Mouse (Mus musculus): ENCODE data around the gene Tbx3.

The Tbx3 gene

DNA sequence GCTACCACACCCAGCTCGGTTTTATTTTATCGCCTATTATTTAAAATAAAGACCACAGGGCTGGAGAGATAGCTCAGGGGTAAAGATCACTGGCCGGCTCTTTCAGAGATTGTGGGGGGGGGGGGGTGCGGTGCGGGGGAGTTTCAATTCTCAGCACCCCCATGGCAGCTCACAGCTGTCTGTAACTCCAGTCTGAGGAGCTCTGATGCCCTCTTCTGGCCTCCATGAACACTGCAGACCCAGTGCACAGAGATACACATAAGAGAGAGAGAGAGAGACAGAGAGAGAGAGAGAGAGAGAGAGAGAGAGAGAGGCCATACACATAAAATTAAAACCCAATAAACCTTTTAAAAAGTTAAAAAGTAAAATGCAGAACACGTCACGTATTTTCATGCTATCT, 34.4 kb downstream of the Tbx3 start:
- DNase-seq (ENCODE audit: low read depth, low spot score) = no peak

DNA sequence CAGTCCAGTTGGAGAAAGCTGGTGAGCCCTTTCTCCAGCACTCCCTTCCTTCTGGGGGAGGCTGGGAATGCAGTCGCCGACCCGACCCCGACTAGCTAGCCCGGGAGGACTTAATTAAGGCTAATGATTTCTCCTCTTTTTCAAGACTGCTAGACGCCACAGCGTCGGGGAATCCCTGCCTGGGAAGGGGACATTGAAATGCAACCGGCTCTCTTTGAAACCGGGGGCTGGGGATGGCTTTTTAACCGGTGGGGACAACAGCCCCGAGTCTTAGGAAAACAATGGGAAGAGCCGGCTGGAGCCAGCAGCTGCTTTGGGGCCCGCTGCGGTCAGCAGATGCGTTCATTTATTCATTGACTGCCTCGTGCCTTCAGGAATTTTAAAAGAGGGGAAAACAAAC, 36.0 kb downstream of the Tbx3 start:
- no peak for DNase-seq (ENCODE audit: low read depth, low spot score)

DNA sequence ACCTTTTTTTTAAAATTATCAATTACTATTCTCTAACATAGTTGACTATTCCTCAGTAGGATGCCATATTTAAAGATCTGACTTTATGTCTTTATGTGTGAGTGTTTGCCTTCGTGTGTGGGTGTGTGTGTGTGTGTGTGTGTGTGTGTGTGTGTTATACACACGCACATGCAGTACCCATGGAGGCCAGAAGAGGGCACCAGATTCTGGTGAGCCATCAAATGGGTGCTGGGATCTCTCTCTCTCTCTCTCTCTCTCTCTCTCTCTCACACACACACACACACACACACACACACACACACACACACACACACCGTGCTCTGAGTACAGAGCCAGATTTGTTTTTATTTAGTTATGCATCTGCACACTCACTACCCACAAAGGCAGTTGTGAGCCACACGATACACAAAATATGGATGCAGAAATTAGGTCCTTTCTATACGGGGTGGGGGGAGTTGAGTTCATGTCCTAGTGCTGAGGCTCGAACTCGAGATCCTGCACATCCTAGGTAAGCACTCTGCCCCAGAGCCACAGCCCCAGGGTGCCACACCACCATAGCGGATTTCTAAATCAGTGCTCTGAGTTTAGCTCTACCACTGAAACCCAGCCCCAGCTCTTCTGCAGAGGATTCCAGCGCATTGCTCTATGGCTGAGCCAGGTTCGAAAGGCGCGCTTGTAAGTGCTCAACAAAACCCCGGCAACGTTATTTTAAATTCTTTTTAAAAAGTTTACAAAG, 38.5 kb downstream of the Tbx3 start:
- no peak for DNase-seq (ENCODE audit: low read depth, low spot score)

DNA sequence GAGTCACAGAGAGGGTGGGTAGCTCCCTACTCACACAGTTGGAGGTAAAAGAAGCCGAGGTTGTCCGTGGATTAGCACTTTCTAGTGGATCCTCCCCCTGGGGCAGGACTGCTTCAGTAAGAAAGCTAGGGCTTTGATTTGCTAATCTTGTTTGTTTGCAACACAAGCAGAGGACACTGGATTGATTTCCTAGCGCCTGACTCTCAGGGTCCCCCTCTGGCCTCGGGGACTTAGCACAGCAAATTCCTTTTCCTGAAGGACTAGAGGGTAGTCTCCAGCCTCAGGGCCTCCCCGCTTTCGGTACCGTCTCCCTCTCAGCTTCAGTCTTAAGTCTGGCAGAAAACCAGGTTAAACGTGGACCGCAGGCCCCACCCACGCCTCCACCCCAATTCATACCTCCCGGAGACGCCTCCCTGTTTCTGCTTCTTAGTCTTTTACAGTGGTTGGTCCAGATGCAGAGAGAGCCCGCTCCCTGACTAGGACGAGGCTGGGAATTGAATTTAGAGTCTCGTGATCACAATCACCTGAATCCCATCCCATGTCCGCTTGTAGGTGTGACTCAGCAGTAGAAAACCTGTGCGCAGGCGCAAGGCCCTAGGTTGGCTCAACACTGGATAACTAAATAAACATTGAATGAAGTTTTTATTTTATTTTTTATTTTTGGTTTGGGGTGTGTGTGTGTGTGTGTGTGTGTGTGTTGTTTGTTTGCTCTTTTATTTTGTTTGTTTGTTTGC, 39.5 kb downstream of the Tbx3 start:
- no peak for DNase-seq (ENCODE audit: low read depth, low spot score)

- DNase-seq (ENCODE audit: low read depth, low spot score) = no peak
Measured at GRCm38 (mm10) chr5:119710756-119711155, 40.3 kb downstream of the Tbx3 start.

GRCm38 (mm10) chr5:119711626-119712025, 41.2 kb downstream of the Tbx3 start:
- DNase-seq (ENCODE audit: low read depth, low spot score) = no peak

DNA sequence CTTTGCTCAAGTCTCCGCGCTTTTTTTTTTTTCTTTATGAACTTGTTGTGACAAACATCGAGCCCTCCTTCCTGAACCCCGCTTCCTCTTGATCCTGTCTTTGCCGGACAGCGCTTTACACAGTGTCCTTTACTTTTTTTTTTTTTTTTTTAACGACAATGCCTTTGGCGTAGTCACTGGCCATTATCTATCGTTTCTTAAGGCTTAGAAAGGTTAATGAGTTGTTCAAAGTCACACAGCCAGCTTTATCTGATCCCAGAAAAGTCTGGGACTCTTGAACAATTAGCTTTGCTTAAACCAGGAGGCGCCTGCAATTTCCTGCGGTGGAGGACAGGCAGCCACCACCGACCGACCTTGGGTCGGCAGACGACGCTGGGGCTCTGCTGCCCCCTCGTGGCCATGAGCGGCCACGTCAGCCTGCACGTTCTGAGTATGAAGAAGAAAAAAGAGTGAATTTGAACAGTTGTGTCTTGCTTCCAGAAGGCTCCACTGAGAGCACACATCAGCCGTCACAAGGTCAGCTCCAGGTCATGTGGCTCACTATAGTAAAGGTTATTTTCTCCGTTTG, 42.3 kb downstream of the Tbx3 start:
- DNase-seq (ENCODE audit: low read depth, low spot score) = no peak

DNA sequence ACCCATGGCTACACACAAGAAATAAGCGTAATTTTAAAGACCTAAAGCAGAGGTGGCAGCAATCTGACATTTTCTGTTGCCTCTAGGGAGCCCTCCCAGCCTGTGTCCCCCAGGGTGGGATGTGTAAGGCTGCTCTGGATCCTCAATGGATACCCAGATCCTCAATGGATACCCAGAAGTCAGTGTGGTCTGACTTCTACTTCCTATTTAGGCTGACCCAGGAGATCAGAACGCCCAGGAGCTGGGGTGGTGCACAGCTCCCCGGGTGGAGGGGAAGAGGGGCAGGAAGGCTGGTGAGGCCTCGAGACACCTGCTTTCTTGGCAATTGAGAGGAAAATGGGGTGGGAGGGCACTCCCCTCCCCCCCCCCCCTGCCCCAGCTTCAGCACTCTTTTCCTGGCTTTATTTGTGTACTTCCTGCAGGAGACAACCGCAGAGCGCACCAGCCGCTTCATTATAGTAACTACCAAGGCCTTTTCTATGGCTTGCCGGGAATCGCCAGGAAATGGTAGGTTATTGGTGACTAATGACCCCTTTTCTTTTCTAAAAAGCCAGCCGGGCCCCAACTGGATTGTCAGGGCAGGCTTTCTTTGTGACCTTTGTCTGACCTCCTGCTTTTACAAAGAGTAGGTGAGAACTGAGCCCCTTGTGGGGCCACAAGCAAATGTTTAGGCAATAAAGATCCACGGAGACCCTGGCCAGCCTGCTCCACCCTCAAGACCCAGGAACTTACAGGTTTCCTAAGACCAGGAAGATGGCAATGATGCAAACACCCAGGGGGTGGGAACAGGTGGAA, 50.2 kb downstream of the Tbx3 start:
- no peak for DNase-seq (ENCODE audit: low read depth, low spot score)

DNA sequence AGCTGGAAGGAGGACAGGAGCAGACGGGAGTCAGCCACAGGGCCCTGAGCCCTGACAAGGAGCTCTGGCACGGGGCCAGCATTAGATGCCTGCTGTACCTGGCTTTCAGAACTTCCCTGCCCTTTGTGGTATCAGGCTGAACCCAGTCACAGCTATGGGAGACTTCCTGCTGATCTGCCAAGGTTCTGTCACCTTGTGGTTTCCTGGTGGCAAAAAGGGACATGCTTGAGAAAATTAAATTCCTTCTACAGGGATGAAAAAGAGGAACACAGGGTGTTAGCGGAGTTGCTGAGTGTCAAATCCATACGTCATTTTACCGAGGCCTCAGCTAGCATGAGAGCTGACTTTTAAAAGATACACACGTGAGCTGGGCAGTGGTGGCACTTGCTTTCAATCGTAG, 62.5 kb downstream of the Tbx3 start:
- no peak for DNase-seq (ENCODE audit: low read depth, low spot score)
